Mouse (Mus musculus) intestine, postnatal 0 days (tissue): ENCODE measurements around the gene Dscam. TPM values are rescaled to one million over a fixed set of nuclear protein-coding genes. Genes with fewer than 3 reads are reported as not detected.

ENCODE experiments used
- ATAC-seq: fragments of 200-750 bp; cut with Nextera tagmentation; 2 replicates; pipeline ENCODE4 v1.8.0; 2017; ENCODE audit warnings: mild to moderate bottlenecking, moderate TSS enrichment, moderate library complexity
- H3K27ac ChIP-seq: fragments of 300-500 bp; sonication (generic); 2 replicates; pipeline ENCODE4 v1.5.1; 2014; ENCODE audit warnings: mild to moderate bottlenecking, low read depth, low read length, moderate library complexity
- H3K27me3 ChIP-seq: fragments of 300-500 bp; sonication (generic); replicated peaks from 2 replicates; pipeline ENCODE4 v1.6.1; 2014; ENCODE audit warnings: low read length, mixed read lengths; ENCODE audit not compliant: control insufficient read depth, insufficient read depth
- H3K36me3 ChIP-seq: fragments of 300-500 bp; sonication (generic); 2 replicates; pipeline ENCODE4 v1.6.1; 2014; ENCODE audit warnings: mild to moderate bottlenecking, moderate library complexity; ENCODE audit not compliant: control insufficient read depth, insufficient read depth
- H3K4me1 ChIP-seq: fragments of 300-500 bp; sonication (generic); replicated peaks from 2 replicates; pipeline ENCODE4 v1.6.1; 2014; ENCODE audit warnings: antibody characterized with exemption, low read length, mixed read lengths; ENCODE audit not compliant: control insufficient read depth, insufficient read depth
- H3K4me2 ChIP-seq: fragments of 300-500 bp; sonication (generic); replicated peaks from 2 replicates; pipeline ENCODE4 v1.6.1; 2014; ENCODE audit warnings: low read depth, mild to moderate bottlenecking, moderate library complexity
- H3K4me3 ChIP-seq: fragments of 300-500 bp; sonication (generic); 2 replicates; pipeline ENCODE4 v1.5.1; 2014; ENCODE audit warnings: low read depth, low read length
- H3K9ac ChIP-seq: fragments of 300-500 bp; sonication (generic); 2 replicates; pipeline ENCODE4 v1.6.1; 2014; ENCODE audit warnings: mild to moderate bottlenecking, low read depth, low read length
- H3K9me3 ChIP-seq: fragments of 300-500 bp; sonication (generic); 2 replicates; pipeline ENCODE4 v1.6.1; 2016; ENCODE audit warnings: mixed run types; ENCODE audit not compliant: control insufficient read depth
- CTCF ChIP-seq: sonication (generic); IDR thresholded peaks from 2 replicates; pipeline ENCODE4 v1.5.1; 2016; ENCODE audit warnings: low read depth, mild to moderate bottlenecking, control low read depth, antibody characterized with exemption, moderate library complexity
- WGBS: fragments of 180-500 bp; shearing (Covaris S2); extraction: QIAGEN DNeasy Blood & Tissue Kit; methylation state at CpG from one replicate; pipeline ENCODE4 v1.1.7; 2014; 5-methylcytosine and 5-hydroxymethylcytosine counted together
- polyA plus RNA-seq: library from polyadenylated mRNA; unstranded; fragments of >200 nt; fragmentation: Nextera tagmentation; extraction: Ambion mirVana; gene quantifications from 2 replicates; pipeline ENCODE4 v1.2.1, GENCODE M21; 2015

Gene Dscam
- polyA plus RNA-seq, 1 experiment from 2014 or later, result 0.25 TPM

- H3K9me3 ChIP-seq, result no peaks in the 10 kb centered on the region
- H3K36me3 ChIP-seq, result no peaks in the 10 kb centered on the region
- no peak overlapping the region for H3K4me3 ChIP-seq
- no peaks in the 10 kb centered on the region for H3K4me1 ChIP-seq
- no peak overlapping the region for H3K27ac ChIP-seq
- no peak overlapping the region for H3K9ac ChIP-seq
- TF ChIP-seq CTCF, result no peak
- WGBS, result 37% methylated on average over 2 of the region's 2 CpGs
- ATAC-seq, result no peak
- H3K27me3 ChIP-seq, result no peaks in the 10 kb centered on the region
- no peak overlapping the region for H3K4me2 ChIP-seq
Observed at GRCm38 (mm10) chr16:96857571-96857970, 313.0 kb downstream of the Dscam start.

GRCm38 (mm10) chr16:96855060-96855459 is 315.5 kb downstream of the Dscam start:
- Histone ChIP-seq H3K27ac (no peak overlapping the region), H3K4me1 (no peaks in the 10 kb centered on the region), H3K27me3 (no peaks in the 10 kb centered on the region), H3K4me2 (no peak overlapping the region), H3K36me3 (no peaks in the 10 kb centered on the region), H3K4me3 (no peak overlapping the region), H3K9me3 (no peaks in the 10 kb centered on the region), H3K9ac (no peak overlapping the region)
- 80% methylated on average over 4 of the region's 4 CpGs for WGBS
- no peak for ATAC-seq
- no peak for TF ChIP-seq CTCF

- WGBS, result 23% methylated on average over 4 of the region's 4 CpGs
- H3K9ac ChIP-seq, result no peak overlapping the region
- H3K4me1 ChIP-seq, result no peaks in the 10 kb centered on the region
- no peak overlapping the region for H3K27ac ChIP-seq
- peak; percentile 69 for TF ChIP-seq CTCF
- no peaks in the 10 kb centered on the region for H3K36me3 ChIP-seq
- H3K9me3 ChIP-seq, result no peaks in the 10 kb centered on the region
- H3K27me3 ChIP-seq, result no peaks in the 10 kb centered on the region
- H3K4me3 ChIP-seq, result no peak overlapping the region
- no peak overlapping the region for H3K4me2 ChIP-seq
- no peak for ATAC-seq
Observed at GRCm38 (mm10) chr16:96852383-96852782, 318.2 kb downstream of the Dscam start.

GRCm38 (mm10) chr16:96848916-96849315 is 321.6 kb downstream of the Dscam start:
- no peak for TF ChIP-seq CTCF
- Histone ChIP-seq H3K4me1 (no peaks in the 10 kb centered on the region), H3K36me3 (no peaks in the 10 kb centered on the region), H3K9ac (no peak overlapping the region), H3K4me2 (no peak overlapping the region), H3K9me3 (no peaks in the 10 kb centered on the region), H3K4me3 (no peak overlapping the region), H3K27ac (no peak overlapping the region), H3K27me3 (no peaks in the 10 kb centered on the region)
- no peak for ATAC-seq
- 80% methylated on average over 6 of the region's 6 CpGs for WGBS

- no peaks in the 10 kb centered on the region for H3K36me3 ChIP-seq
- H3K9ac ChIP-seq, result no peak overlapping the region
- 59% methylated on average over 1 of the region's 1 CpGs for WGBS
- no peaks in the 10 kb centered on the region for H3K4me1 ChIP-seq
- no peak overlapping the region for H3K4me3 ChIP-seq
- no peak overlapping the region for H3K4me2 ChIP-seq
- no peak for ATAC-seq
- no peaks in the 10 kb centered on the region for H3K9me3 ChIP-seq
- H3K27ac ChIP-seq, result no peak overlapping the region
- no peaks in the 10 kb centered on the region for H3K27me3 ChIP-seq
- no peak for TF ChIP-seq CTCF
Observed at GRCm38 (mm10) chr16:96846585-96846984, 324.0 kb downstream of the Dscam start.

- H3K4me3 ChIP-seq, result no peak overlapping the region
- H3K36me3 ChIP-seq, result no peaks in the 10 kb centered on the region
- H3K4me2 ChIP-seq, result no peak overlapping the region
- WGBS, result 73% methylated on average over 3 of the region's 3 CpGs
- no peaks in the 10 kb centered on the region for H3K9me3 ChIP-seq
- no peaks in the 10 kb centered on the region for H3K27me3 ChIP-seq
- no peak overlapping the region for H3K9ac ChIP-seq
- ATAC-seq, result no peak
- no peak for TF ChIP-seq CTCF
- no peaks in the 10 kb centered on the region for H3K4me1 ChIP-seq
- no peak overlapping the region for H3K27ac ChIP-seq
Observed at GRCm38 (mm10) chr16:96846113-96846512, 324.4 kb downstream of the Dscam start.

- H3K9me3 ChIP-seq, result no peaks in the 10 kb centered on the region
- no peak overlapping the region for H3K4me3 ChIP-seq
- H3K36me3 ChIP-seq, result no peaks in the 10 kb centered on the region
- H3K27me3 ChIP-seq, result no peaks in the 10 kb centered on the region
- H3K27ac ChIP-seq, result no peak overlapping the region
- ATAC-seq, result no peak
- H3K4me2 ChIP-seq, result no peak overlapping the region
- H3K4me1 ChIP-seq, result no peaks in the 10 kb centered on the region
- WGBS, result 75% methylated on average over 3 of the region's 3 CpGs
- no peak overlapping the region for H3K9ac ChIP-seq
- no peak for TF ChIP-seq CTCF
Observed at GRCm38 (mm10) chr16:96845475-96846098, 325.0 kb downstream of the Dscam start.
